Mouse (Mus musculus) activated CD4-positive, CD25-positive, alpha-beta regulatory T cell, adult 4 months (primary cell): ENCODE measurements around the gene Brinp2. TPM values are rescaled to one million over a fixed set of nuclear protein-coding genes. Genes with fewer than 3 reads are reported as not detected.

Source experiments
- ATAC-seq: one replicate; pipeline ENCODE4 v1.8.0; 2017
- polyA plus RNA-seq, 2 experiments: library from polyadenylated mRNA; unstranded; fragments of 100-300 nt; shearing (Covaris generic); gene quantifications; one replicate each; pipeline ENCODE4 v1.2.1; 2017

The Brinp2 gene
- polyA plus RNA-seq, 2 experiments from 2014 or later = 0.13 TPM; not detected in 1

- no peak for ATAC-seq
Measured at GRCm38 (mm10) chr1:158220148-158220547, 136.0 kb downstream of the Brinp2 start.

GRCm38 (mm10) chr1:158218750-158219149 lies 137.4 kb downstream of the Brinp2 start:
- no peak for ATAC-seq

GRCm38 (mm10) chr1:158218294-158218693 lies 137.8 kb downstream of the Brinp2 start:
- ATAC-seq = no peak

- ATAC-seq = no peak
Measured at GRCm38 (mm10) chr1:158215581-158215980, 140.5 kb downstream of the Brinp2 start.

- ATAC-seq = no peak
Measured at GRCm38 (mm10) chr1:158214743-158215142, 141.4 kb downstream of the Brinp2 start.

- no peak for ATAC-seq
Measured at GRCm38 (mm10) chr1:158213736-158214135, 142.4 kb downstream of the Brinp2 start.

- no peak for ATAC-seq
Measured at GRCm38 (mm10) chr1:158207620-158208019, 148.5 kb downstream of the Brinp2 start.

- no peak for ATAC-seq
Measured at GRCm38 (mm10) chr1:158202932-158203331, 153.2 kb downstream of the Brinp2 start.

Other genes starting within 250 kb of the Brinp2 start
- under 1 TPM in 1 of 2 experiments, not detected in 1; 0.16 TPM for gene Astn1, start 5.9 kb upstream of the Brinp2 start, polyA plus RNA-seq